Mouse (Mus musculus): Measurements from ENCODE around the gene Olfr1263. TPM values are rescaled to one million over a fixed set of nuclear protein-coding genes. Genes with fewer than 3 reads are reported as not detected.

Olfr1263 gene
- not detected in 2 replicates for polyA plus RNA-seq (2012; rRNA removed)

GRCm38 (mm10) chr2:90011831-90012230 is at the start of gene Olfr1263:
Olfr1263 (plus strand) TSS chr2:90012131.

GRCm38 (mm10) chr2:89974184-89974583 is 37.7 kb upstream of the Olfr1263 start, which contains the start of gene Olfr1260:
Olfr1260 (plus strand) TSS chr2:89974340.

GRCm38 (mm10) chr2:89990921-89991320 is 21.0 kb upstream of the Olfr1263 start, which contains the start of gene Olfr1261:
Olfr1261 (plus strand) TSS chr2:89991221.

GRCm38 (mm10) chr2:89999845-90000244 is 12.1 kb upstream of the Olfr1263 start, which contains the start of gene Olfr1262:
Olfr1262 (plus strand) TSS chr2:90000145.

GRCm38 (mm10) chr2:90025477-90025876 is 13.5 kb downstream of the Olfr1263 start, which contains the start of gene Olfr1264:
Olfr1264 (minus strand) TSS chr2:90025577.

GRCm38 (mm10) chr2:90035037-90035436 is 23.1 kb downstream of the Olfr1263 start, which contains the start of gene Olfr1265:
Olfr1265 (plus strand) TSS chr2:90035337.

GRCm38 (mm10) chr2:90063494-90063893 is 51.6 kb downstream of the Olfr1263 start, which contains the start of gene Olfr140:
Olfr140 (minus strand) TSS chr2:90063594.

Other genes starting within 250 kb of the Olfr1263 start
- not detected in 2 replicates for gene Olfr1254, start 218.5 kb upstream of the Olfr1263 start, polyA plus RNA-seq (2012; rRNA removed)
- not detected in 2 replicates for gene Olfr1255, start 200.1 kb upstream of the Olfr1263 start, polyA plus RNA-seq (2012; rRNA removed)
- not detected in 2 replicates for gene Olfr1256, start 170.6 kb upstream of the Olfr1263 start, polyA plus RNA-seq (2012; rRNA removed)
- gene Olfr48, start 163.9 kb upstream of the Olfr1263 start, polyA plus RNA-seq (2012; rRNA removed), result not detected in 2 replicates
- gene Olfr1257, start 133.7 kb upstream of the Olfr1263 start, polyA plus RNA-seq (2012; rRNA removed), result not detected in 2 replicates
- gene Olfr1258, start 84.8 kb upstream of the Olfr1263 start, polyA plus RNA-seq (2012; rRNA removed), result not detected in 2 replicates
- not detected in 2 replicates for gene Olfr1259, start 63.5 kb upstream of the Olfr1263 start, polyA plus RNA-seq (2012; rRNA removed)
- not detected in 2 replicates for gene Olfr1260, start 37.8 kb upstream of the Olfr1263 start, polyA plus RNA-seq (2012; rRNA removed)
- not detected in 2 replicates for gene Olfr1261, start 20.9 kb upstream of the Olfr1263 start, polyA plus RNA-seq (2012; rRNA removed)
- gene Olfr1262, start 12.0 kb upstream of the Olfr1263 start, polyA plus RNA-seq (2012; rRNA removed), result not detected in 2 replicates
- gene Olfr1264, start 13.4 kb downstream of the Olfr1263 start, polyA plus RNA-seq (2012; rRNA removed), result not detected in 2 replicates
- gene Olfr1265, start 23.2 kb downstream of the Olfr1263 start, polyA plus RNA-seq (2012; rRNA removed), result not detected in 2 replicates
- not detected in 2 replicates for gene Olfr140, start 51.5 kb downstream of the Olfr1263 start, polyA plus RNA-seq (2012; rRNA removed)
- not detected in 2 replicates for gene Olfr1269, start 109.3 kb downstream of the Olfr1263 start, polyA plus RNA-seq (2012; rRNA removed)
- gene Olfr32, start 130.2 kb downstream of the Olfr1263 start, polyA plus RNA-seq (2012; rRNA removed), result not detected in 2 replicates
- not detected in 2 replicates for gene Olfr1270, start 141.0 kb downstream of the Olfr1263 start, polyA plus RNA-seq (2012; rRNA removed)
- not detected in 2 replicates for gene Olfr1506, start 212.4 kb downstream of the Olfr1263 start, polyA plus RNA-seq (2012; rRNA removed)
- gene Olfr142, start 245.5 kb downstream of the Olfr1263 start, polyA plus RNA-seq (2012; rRNA removed), result not detected in 2 replicates

Data from colon, adult 2 months (tissue).